Mouse (Mus musculus): Measurements from ENCODE around the gene Hsd17b1.
A peak's percentile ranks its signal among the peaks of the same experiment; 100 is the strongest.

GRCm38 (mm10) chr11:101057860-101058259 is 20.4 kb upstream of the Hsd17b1 start:
- TF ChIP-seq CTCF (IDR thresholded peaks at IDR 0.05; ENCODE audit: insufficient read depth, low read depth, low read length) (peak; percentile 53; the same call in 1 of the 2 replicates), POLR2A (IDR thresholded peaks at IDR 0.05; ENCODE audit: insufficient read depth, low read depth, low read length) (no peak)
